Mouse (Mus musculus): ENCODE results near the gene C4b.
"Not testable (repeated sequence)": the region's sequence is repeated elsewhere in the genome, so short reads cannot be mapped to it uniquely, and the experiment has no call there.

DNA sequence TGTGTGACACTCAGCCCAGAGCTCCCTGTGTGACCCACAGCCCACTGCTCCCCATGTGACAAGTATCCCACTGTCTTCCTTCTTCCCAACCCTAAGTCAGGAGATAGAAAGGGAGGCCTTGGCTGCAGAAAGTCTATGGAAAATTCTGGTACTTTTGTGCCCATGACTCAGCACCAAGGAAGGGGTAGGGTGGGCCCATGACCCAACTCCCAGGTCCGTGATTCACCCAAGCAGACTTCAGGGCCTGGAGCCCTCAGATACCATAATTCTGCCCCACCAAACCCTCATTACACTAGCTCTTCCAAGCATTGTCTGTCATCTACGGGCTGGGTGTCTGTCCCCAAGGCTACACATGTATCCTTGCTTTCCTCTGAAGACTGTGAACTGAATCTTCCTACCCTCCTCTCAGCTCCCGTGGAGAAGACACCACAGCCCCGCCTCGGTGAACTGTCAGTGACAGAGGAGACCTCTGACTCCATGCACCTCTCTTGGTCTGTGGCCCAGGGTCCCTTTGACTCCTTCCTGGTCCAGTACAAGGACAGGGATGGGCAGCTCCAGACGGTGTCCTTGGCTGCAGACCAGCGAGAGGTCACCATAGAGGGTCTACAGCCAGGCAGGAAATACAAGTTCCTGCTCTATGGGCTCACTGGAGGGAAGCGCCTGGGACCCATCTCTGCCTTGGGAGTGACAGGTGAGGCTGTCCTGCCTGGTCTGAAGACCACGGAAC lies 29.3 kb downstream of the C4b start:
- not testable (repeated sequence) for TF ChIP-seq CTCF (IDR thresholded peaks at IDR 0.05); POLR2A (IDR thresholded peaks at IDR 0.05; ENCODE audit: insufficient read depth, low read depth, low read length)
